In genomic region chr2:72985516-72985915, GRCm38 (mm10) we compare ENCODE assay signal across 44 mouse cellular contexts. TPM values are rescaled to one million over a fixed set of nuclear protein-coding genes. Genes with fewer than 3 reads are reported as not detected.
"Had no signal": no experiment of that assay in that cellular context is flagged by ENCODE, and none has a peak within 500 bp of the region (broad histone marks: within the 10 kb centered on the region; RNA-seq: fewer than 3 reads in every experiment).

No protein-coding gene starts in this region.

- DNase-seq: gastrocnemius, postnatal 14 days; gastrocnemius, postnatal 36 days; heart, adult 18-20 months; heart, postnatal 14 days; heart, postnatal 36 days; kidney, adult 11 months; kidney, adult 2 months; kidney, adult 9 months; kidney, postnatal 14 days; kidney, postnatal 36 days; layer of hippocampus, adult 9-11 months; layer of hippocampus, postnatal 36 days; left cerebral cortex, postnatal 4 days had no signal

- ATAC-seq: hindbrain, postnatal 0 days; intestine, embryonic 16.5 days; liver, embryonic 12.5 days had no signal

- H3K4me3 ChIP-seq: heart, embryonic 10.5 days; heart, embryonic 13.5 days; heart, embryonic 15.5 days; hindbrain, embryonic 13.5 days; hindbrain, embryonic 15.5 days; kidney, embryonic 15.5 days; limb, embryonic 13.5 days; limb, embryonic 15.5 days; liver, embryonic 12.5 days had no signal

- H3K27me3 ChIP-seq: heart, embryonic 13.5 days; heart, embryonic 15.5 days; hindbrain, embryonic 13.5 days; hindbrain, embryonic 15.5 days; kidney, embryonic 15.5 days; limb, embryonic 13.5 days; limb, embryonic 15.5 days; liver, embryonic 12.5 days had no signal

- H3K36me3 ChIP-seq: hindbrain, embryonic 15.5 days; limb, embryonic 15.5 days had no signal

- H3K9me3 ChIP-seq: heart, embryonic 15.5 days; hindbrain, embryonic 15.5 days; limb, embryonic 15.5 days had no signal

- H3K4me2 ChIP-seq: heart, embryonic 13.5 days; heart, embryonic 15.5 days; hindbrain, embryonic 13.5 days; hindbrain, embryonic 15.5 days; kidney, embryonic 15.5 days; limb, embryonic 13.5 days; limb, embryonic 15.5 days; liver, embryonic 12.5 days had no signal

- H3K27ac ChIP-seq: heart, embryonic 10.5 days; heart, embryonic 13.5 days; heart, embryonic 15.5 days; hindbrain, embryonic 13.5 days; hindbrain, embryonic 15.5 days; hindbrain, postnatal 0 days; kidney, embryonic 15.5 days; kidney, postnatal 0 days; limb, embryonic 13.5 days; limb, embryonic 15.5 days; liver, embryonic 12.5 days; liver, embryonic 14.5 days had no signal

- H3K9ac ChIP-seq: heart, embryonic 13.5 days; heart, embryonic 15.5 days; hindbrain, embryonic 13.5 days; hindbrain, embryonic 15.5 days; kidney, embryonic 15.5 days; limb, embryonic 13.5 days; limb, embryonic 15.5 days; liver, embryonic 12.5 days; liver, embryonic 14.5 days had no signal

RNA-seq across cellular contexts. Expression of gene Gm11084, which starts 1.0 kb away (rescaled TPM):
- total RNA-seq: gastrocnemius, adult 18-20 months; gastrocnemius, adult 8-10 months; gastrocnemius, postnatal 14 days; gastrocnemius, postnatal 36 days; heart, adult 18-20 months; heart, adult 8-10 months; heart, postnatal 14 days; heart, postnatal 36 days; hematopoietic stem cell, adult 5-6 weeks; hindbrain, postnatal 0 days; layer of hippocampus, adult 18-20 months; layer of hippocampus, adult 8-10 months; layer of hippocampus, postnatal 14 days; layer of hippocampus, postnatal 36 days; left cerebral cortex, adult 18-20 months; left cerebral cortex, adult 8-10 months; left cerebral cortex, postnatal 10 days; left cerebral cortex, postnatal 25 days; left cerebral cortex, postnatal 4 days; liver, adult 2 months had no signal
- polyA plus RNA-seq: gonadal fat pad, adult 2 months; heart, embryonic 10.5 days; heart, embryonic 13.5 days; heart, embryonic 15.5 days; heart, postnatal 0 days; hindbrain, embryonic 11.5 days; hindbrain, embryonic 13.5 days; hindbrain, embryonic 15.5 days; hindbrain, postnatal 0 days; intestine, embryonic 14.5 days; intestine, embryonic 16.5 days; kidney, adult 2 months; kidney, embryonic 15.5 days; kidney, postnatal 0 days; large intestine, adult 2 months; limb, embryonic 11.5 days; limb, embryonic 13.5 days; limb, embryonic 15.5 days; liver, adult 2 months; liver, embryonic 12.5 days; liver, embryonic 14.5 days had no signal
